Mouse (Mus musculus): ENCODE measurements at regions not wholly inside any gene's neighbourhood (a gene's known extent, or its start where the extent isn't known, plus 50 kb on each side); places are given as distances from the start of the nearest gene placed in this dataset.

GRCm38 (mm10) chr17:9167161-9167560 lies 179.0 kb downstream of the 1700010I14Rik start:
- TF ChIP-seq CTCF (IDR thresholded peaks at IDR 0.05; ENCODE audit: low read depth) (peak; percentile 29), EP300 (IDR thresholded peaks at IDR 0.05; ENCODE audit: low read depth) (no peak)
